Mouse (Mus musculus) heart, adult 18-20 months (tissue): ENCODE measurements around the gene Ppp1cb. TPM values are rescaled to one million over a fixed set of nuclear protein-coding genes. Genes with fewer than 3 reads are reported as not detected.

ENCODE experiments used
- total RNA-seq, 2 experiments: library from RNA; stranded (reverse); gene quantifications; 2 replicates each; pipeline ENCODE4 v1.2.3; 2021

Gene Ppp1cb
- total RNA-seq, 2 experiments from 2014 or later = 450 to 464 TPM

Other genes with a start within 250 kb of the Ppp1cb start
- gene Plb1, start 226.1 kb upstream of the Ppp1cb start, total RNA-seq = 1 to 10 TPM; 1.1 to 1.8 TPM
- gene Yes1, start 152.3 kb downstream of the Ppp1cb start, total RNA-seq = 10 to 100 TPM; 12.8 to 14.8 TPM